Mouse (Mus musculus) midbrain, embryonic 15.5 days (tissue): Measurements from ENCODE around the gene Olfr571. TPM values are rescaled to one million over a fixed set of nuclear protein-coding genes. Genes with fewer than 3 reads are reported as not detected.

ENCODE experiments used
- ATAC-seq: fragments of 200-750 bp; cut with Nextera tagmentation; replicated peaks from 2 replicates; pipeline ENCODE4 v1.8.0; 2017; ENCODE audit warnings: moderate TSS enrichment
- H3K27ac ChIP-seq: fragments of 300-500 bp; sonication (generic); 2 replicates; pipeline ENCODE4 v1.5.1; 2015; ENCODE audit warnings: mild to moderate bottlenecking, inconsistent platforms
- H3K27me3 ChIP-seq: fragments of 300-500 bp; sonication (generic); replicated peaks from 2 replicates; pipeline ENCODE4 v1.6.1; 2015; ENCODE audit warnings: inconsistent platforms
- H3K36me3 ChIP-seq: fragments of 300-500 bp; sonication (generic); replicated peaks from 2 replicates; pipeline ENCODE4 v1.6.1; 2015; ENCODE audit warnings: inconsistent platforms
- H3K4me1 ChIP-seq: fragments of 300-500 bp; sonication (generic); 2 replicates; pipeline ENCODE4 v1.6.1; 2015; ENCODE audit warnings: inconsistent platforms
- H3K4me2 ChIP-seq: fragments of 300-500 bp; sonication (generic); 2 replicates; pipeline ENCODE4 v1.6.1; 2015; ENCODE audit warnings: inconsistent platforms, mild to moderate bottlenecking, moderate library complexity
- H3K4me3 ChIP-seq: fragments of 300-500 bp; sonication (generic); 2 replicates; pipeline ENCODE4 v1.5.1; 2015; ENCODE audit warnings: mild to moderate bottlenecking, inconsistent platforms
- H3K9ac ChIP-seq: fragments of 300-500 bp; sonication (generic); 2 replicates; pipeline ENCODE4 v1.6.1; 2015; ENCODE audit warnings: mild to moderate bottlenecking, inconsistent platforms
- H3K9me3 ChIP-seq: fragments of 300-500 bp; sonication (generic); 2 replicates; pipeline ENCODE4 v1.6.1; 2016; ENCODE audit warnings: inconsistent platforms
- WGBS: fragments of 180-500 bp; shearing (Covaris S2); methylation state at CpG from one replicate; pipeline ENCODE4 v1.1.7; 2015; ENCODE audit warnings: mixed read lengths; 5-methylcytosine and 5-hydroxymethylcytosine counted together
- polyA plus RNA-seq: library from polyadenylated mRNA; unstranded; fragments of >200 nt; fragmentation: Nextera tagmentation; extraction: Ambion mirVana; gene quantifications from 2 replicates; pipeline ENCODE4 v1.2.1, GENCODE M21; 2015

The Olfr571 gene
- polyA plus RNA-seq, result not detected in 2 replicates

DNA sequence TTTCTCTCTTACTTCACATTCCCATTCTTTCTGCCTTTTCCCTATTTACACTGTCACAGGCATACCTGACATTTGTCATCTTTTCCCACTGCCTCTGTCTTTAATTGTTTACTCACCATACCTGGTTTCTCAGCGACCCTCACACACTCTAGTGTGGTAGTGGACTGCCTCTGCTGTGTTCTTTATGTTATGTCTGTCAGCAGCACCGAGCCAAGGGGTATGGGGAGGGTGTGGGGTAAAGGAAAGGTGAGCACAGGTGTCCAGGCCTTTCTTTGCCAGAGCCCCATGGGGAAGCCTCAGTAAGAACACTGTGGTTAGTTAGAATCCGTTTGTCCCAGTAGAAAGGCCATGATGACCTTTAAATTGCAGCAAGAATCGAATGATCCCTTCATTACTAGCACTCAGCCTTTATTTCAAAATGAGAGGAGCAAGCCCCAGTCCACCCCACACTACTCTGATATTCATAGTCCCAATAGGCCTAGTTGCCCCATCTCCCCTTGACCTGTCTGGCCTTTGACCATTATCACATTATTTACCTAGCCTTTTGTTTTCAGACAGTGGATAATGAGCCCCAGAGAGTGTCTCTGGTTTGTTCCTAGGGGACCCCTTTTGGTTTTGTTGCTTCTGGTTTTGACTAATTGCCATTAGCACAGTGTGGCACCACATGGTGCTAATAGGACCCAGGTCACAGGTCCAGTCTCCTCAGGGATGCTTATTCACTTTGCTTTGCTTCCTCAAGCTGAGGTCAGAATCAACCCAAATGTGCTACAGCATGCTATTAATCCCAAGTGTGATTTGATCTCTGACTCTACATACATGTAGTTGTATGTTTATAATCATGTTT is at the start of gene Olfr571:
Gene Olfr571, minus strand, starts transcription at position 505 of the 844 bp plus-strand sequence.
- no peak within 1 kb of the TSS for H3K4me2 ChIP-seq
- no peaks in the 10 kb centered on the region for H3K36me3 ChIP-seq
- WGBS, result 64% methylated on average over 4 of the region's 4 CpGs
- no peaks in the 10 kb centered on the region for H3K4me1 ChIP-seq
- no peak for ATAC-seq
- H3K4me3 ChIP-seq, result no peak within 1 kb of the TSS
- H3K27ac ChIP-seq, result no peak within 1 kb of the TSS
- H3K27me3 ChIP-seq, result no peaks in the 10 kb centered on the region
- no peak within 1 kb of the TSS for H3K9ac ChIP-seq
- no peaks in the 10 kb centered on the region for H3K9me3 ChIP-seq

DNA sequence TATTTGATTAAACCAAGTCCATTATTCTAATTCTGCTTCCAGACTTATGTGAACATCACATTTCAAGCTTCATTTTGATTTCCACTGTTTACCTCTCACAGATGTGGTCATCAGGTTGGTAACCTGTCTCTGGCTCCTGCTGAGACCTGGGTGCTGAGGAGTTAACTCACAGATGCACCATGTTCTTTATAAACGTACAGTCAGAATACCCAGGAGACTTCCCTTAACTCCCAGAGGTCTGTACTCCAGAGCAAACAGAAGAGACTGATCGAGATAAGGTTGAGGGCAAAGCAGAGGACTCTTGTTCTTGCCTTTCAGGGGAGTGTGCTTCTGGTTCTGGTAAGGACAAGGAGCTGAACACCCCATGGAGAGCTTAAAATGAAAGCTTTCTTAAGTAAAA is 45.0 kb upstream of the Olfr571 start, which contains the start of gene Olfr576:
Gene Olfr576, plus strand, starts transcription at position 301 of the 400 bp plus-strand sequence.
- 63% methylated on average over 2 of the region's 2 CpGs for WGBS
- Histone ChIP-seq H3K27me3 (no peaks in the 10 kb centered on the region), H3K4me2 (no peak within 1 kb of the TSS), H3K36me3 (no peaks in the 10 kb centered on the region), H3K4me3 (no peak within 1 kb of the TSS), H3K4me1 (no peaks in the 10 kb centered on the region), H3K27ac (no peak within 1 kb of the TSS), H3K9ac (no peak within 1 kb of the TSS), H3K9me3 (no peaks in the 10 kb centered on the region)
- no peak for ATAC-seq

DNA sequence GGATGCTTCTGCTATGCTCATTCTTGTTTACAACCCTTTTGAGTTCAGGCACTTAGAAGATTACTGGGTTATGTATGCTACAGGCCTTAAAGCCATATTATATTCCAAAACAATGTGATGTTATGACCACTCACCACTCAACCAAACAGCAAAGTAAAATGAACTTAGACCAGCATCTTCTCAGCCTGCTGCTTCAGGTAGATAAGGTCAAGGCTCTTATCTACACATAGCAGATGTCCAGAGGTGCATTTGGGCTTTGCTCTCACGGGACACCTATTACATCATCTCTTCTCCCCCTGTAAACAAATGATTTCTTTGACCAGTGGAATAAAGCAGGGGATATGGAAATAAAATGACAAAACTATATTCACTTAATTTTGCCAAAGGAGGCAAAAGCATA is 41.3 kb upstream of the Olfr571 start, which contains the start of gene Olfr575:
Gene Olfr575, minus strand, starts transcription at position 183 of the 400 bp plus-strand sequence.
- Histone ChIP-seq H3K9ac (no peak within 1 kb of the TSS), H3K27ac (no peak within 1 kb of the TSS), H3K9me3 (no peaks in the 10 kb centered on the region), H3K4me1 (no peaks in the 10 kb centered on the region), H3K27me3 (no peaks in the 10 kb centered on the region), H3K4me3 (no peak within 1 kb of the TSS), H3K4me2 (no peak within 1 kb of the TSS), H3K36me3 (no peaks in the 10 kb centered on the region)
- ATAC-seq, result no peak
- 76% methylated on average over 1 of the region's 1 CpGs for WGBS

- Histone ChIP-seq H3K4me2 (no peak overlapping the region), H3K4me3 (no peak overlapping the region), H3K36me3 (no peaks in the 10 kb centered on the region), H3K4me1 (no peaks in the 10 kb centered on the region), H3K9ac (no peak overlapping the region), H3K9me3 (no peaks in the 10 kb centered on the region), H3K27ac (no peak overlapping the region), H3K27me3 (no peaks in the 10 kb centered on the region)
- ATAC-seq, result no peak
- WGBS, result 86% methylated on average over 3 of the region's 3 CpGs
Measured at GRCm38 (mm10) chr7:102958137-102958536, 40.8 kb upstream of the Olfr571 start.

DNA sequence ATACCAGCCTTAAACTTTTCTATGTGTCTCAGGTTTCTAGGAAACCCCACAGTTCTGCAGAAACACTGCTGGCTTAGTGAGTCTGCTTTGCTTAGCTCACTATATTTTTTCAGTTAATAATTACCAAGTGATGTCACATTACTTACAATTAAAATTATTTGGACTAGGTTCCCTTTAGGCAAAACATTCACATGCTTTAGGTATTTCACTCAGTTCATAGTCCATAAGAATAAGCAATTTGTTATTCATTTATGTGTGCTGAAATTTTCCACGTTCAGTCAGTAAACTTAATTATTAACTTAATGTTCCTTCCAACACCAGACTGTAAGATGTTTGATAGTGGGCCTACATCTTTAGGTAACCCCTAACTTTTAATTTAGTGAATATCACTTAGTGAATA is 33.4 kb upstream of the Olfr571 start:
- WGBS, result 79% methylated on average over 1 of the region's 1 CpGs
- no peaks in the 10 kb centered on the region for H3K36me3 ChIP-seq

GRCm38 (mm10) chr7:102948167-102948566 is 30.8 kb upstream of the Olfr571 start, which contains the start of gene Olfr574:
Gene Olfr574 (plus strand): TSS chr7:102948467.
- no peak within 1 kb of the TSS for H3K27ac ChIP-seq
- H3K36me3 ChIP-seq, result no peaks in the 10 kb centered on the region
- WGBS, result 94% methylated on average over 1 of the region's 1 CpGs
- no peaks in the 10 kb centered on the region for H3K9me3 ChIP-seq
- H3K4me3 ChIP-seq, result no peak within 1 kb of the TSS
- no peaks in the 10 kb centered on the region for H3K27me3 ChIP-seq
- ATAC-seq, result no peak
- no peak within 1 kb of the TSS for H3K9ac ChIP-seq
- H3K4me1 ChIP-seq, result no peaks in the 10 kb centered on the region
- H3K4me2 ChIP-seq, result no peak within 1 kb of the TSS

More for the DNA sequence above, 33.4 kb upstream of the Olfr571 start:
- no peaks in the 10 kb centered on the region for H3K27me3 ChIP-seq
- ATAC-seq, result no peak
- H3K27ac ChIP-seq, result no peak overlapping the region
- H3K4me2 ChIP-seq, result no peak overlapping the region
- no peak overlapping the region for H3K4me3 ChIP-seq
- no peaks in the 10 kb centered on the region for H3K9me3 ChIP-seq
- no peak overlapping the region for H3K9ac ChIP-seq
- no peaks in the 10 kb centered on the region for H3K4me1 ChIP-seq

GRCm38 (mm10) chr7:102943417-102943816 is 26.1 kb upstream of the Olfr571 start:
- H3K4me1 ChIP-seq, result no peaks in the 10 kb centered on the region
- H3K4me3 ChIP-seq, result no peak overlapping the region
- no peaks in the 10 kb centered on the region for H3K9me3 ChIP-seq
- no peak overlapping the region for H3K4me2 ChIP-seq
- H3K27me3 ChIP-seq, result no peaks in the 10 kb centered on the region
- WGBS, result 91% methylated on average over 1 of the region's 1 CpGs
- H3K36me3 ChIP-seq, result no peaks in the 10 kb centered on the region
- H3K9ac ChIP-seq, result no peak overlapping the region
- H3K27ac ChIP-seq, result no peak overlapping the region
- no peak for ATAC-seq

DNA sequence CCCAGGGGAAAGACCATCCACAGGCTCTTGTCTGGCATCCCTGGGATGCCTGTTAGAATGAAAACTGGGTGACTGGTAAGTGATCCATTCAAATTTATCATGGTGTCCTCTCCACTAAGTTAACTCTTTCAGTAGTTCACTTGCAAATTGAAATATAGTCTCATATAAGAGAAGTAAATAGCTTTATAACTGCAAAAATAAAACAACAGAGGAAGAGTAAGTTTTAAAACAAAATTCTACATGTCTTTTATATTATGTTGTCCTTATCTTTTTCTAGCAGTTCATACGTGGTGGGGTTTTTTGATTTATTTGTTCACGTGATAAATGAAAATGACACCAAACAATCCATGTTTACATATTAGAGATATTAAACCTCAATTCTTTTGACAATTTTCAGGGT is 25.1 kb upstream of the Olfr571 start, which contains the start of gene Olfr573-ps1:
Gene Olfr573-ps1, minus strand, starts transcription at position 101 of the 400 bp plus-strand sequence.
- Histone ChIP-seq H3K4me2 (no peak within 1 kb of the TSS), H3K9ac (no peak within 1 kb of the TSS), H3K27ac (no peak within 1 kb of the TSS), H3K4me3 (no peak within 1 kb of the TSS), H3K27me3 (no peaks in the 10 kb centered on the region), H3K36me3 (no peaks in the 10 kb centered on the region), H3K9me3 (no peaks in the 10 kb centered on the region), H3K4me1 (no peaks in the 10 kb centered on the region)
- no peak for ATAC-seq
- WGBS, result 86% methylated on average over 2 of the region's 2 CpGs

- no peak for ATAC-seq
- WGBS, result 81% methylated on average over 3 of the region's 3 CpGs
- H3K27ac ChIP-seq, result no peak overlapping the region
Measured at GRCm38 (mm10) chr7:102927105-102927504, 9.8 kb upstream of the Olfr571 start.

GRCm38 (mm10) chr7:102924109-102924508 is 6.8 kb upstream of the Olfr571 start, which contains the start of gene Olfr572:
Gene Olfr572 (plus strand): TSS chr7:102924409.
- 74% methylated on average over 1 of the region's 1 CpGs for WGBS
- H3K4me2 ChIP-seq, result no peak within 1 kb of the TSS
- H3K27me3 ChIP-seq, result no peaks in the 10 kb centered on the region
- no peak within 1 kb of the TSS for H3K27ac ChIP-seq
- H3K4me3 ChIP-seq, result no peak within 1 kb of the TSS
- no peaks in the 10 kb centered on the region for H3K9me3 ChIP-seq
- no peaks in the 10 kb centered on the region for H3K4me1 ChIP-seq
- no peak for ATAC-seq
- no peaks in the 10 kb centered on the region for H3K36me3 ChIP-seq
- H3K9ac ChIP-seq, result no peak within 1 kb of the TSS

More at GRCm38 (mm10) chr7:102927105-102927504, 9.8 kb upstream of the Olfr571 start:
- H3K4me1 ChIP-seq, result no peaks in the 10 kb centered on the region
- H3K9ac ChIP-seq, result no peak overlapping the region
- H3K4me2 ChIP-seq, result no peak overlapping the region
- no peaks in the 10 kb centered on the region for H3K27me3 ChIP-seq
- H3K36me3 ChIP-seq, result no peaks in the 10 kb centered on the region
- H3K9me3 ChIP-seq, result no peaks in the 10 kb centered on the region
- H3K4me3 ChIP-seq, result no peak overlapping the region

- H3K4me2 ChIP-seq, result no peak overlapping the region
- no peak overlapping the region for H3K9ac ChIP-seq
- H3K27ac ChIP-seq, result no peak overlapping the region
- no peaks in the 10 kb centered on the region for H3K9me3 ChIP-seq
- no peaks in the 10 kb centered on the region for H3K36me3 ChIP-seq
- no peak overlapping the region for H3K4me3 ChIP-seq
- peak; percentile 79 for ATAC-seq
- H3K4me1 ChIP-seq, result no peaks in the 10 kb centered on the region
- WGBS, result 15% methylated on average over 1 of the region's 1 CpGs
- no peaks in the 10 kb centered on the region for H3K27me3 ChIP-seq
Measured at GRCm38 (mm10) chr7:102919632-102920031, 2.3 kb upstream of the Olfr571 start.

DNA sequence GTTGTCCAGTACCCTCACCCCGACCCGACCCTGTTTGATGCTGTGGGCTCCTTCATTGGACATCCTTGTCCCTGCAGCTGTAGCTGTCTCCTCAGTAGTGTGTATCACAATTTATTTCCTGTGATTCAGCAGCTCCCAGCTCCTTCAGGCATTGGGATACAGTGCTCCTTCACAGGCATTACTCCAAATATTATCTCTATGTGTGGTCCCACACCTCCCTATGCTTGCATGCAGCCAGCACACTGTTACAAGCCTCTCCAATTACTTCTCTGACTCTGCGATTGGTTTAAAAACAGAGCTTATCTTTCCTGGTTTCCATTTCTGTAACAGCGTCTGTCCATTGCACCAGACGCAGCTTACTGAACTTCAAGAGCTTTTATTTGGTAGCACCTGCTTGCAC is 931 bp downstream of the Olfr571 start:
- H3K4me3 ChIP-seq, result no peak overlapping the region
- no peaks in the 10 kb centered on the region for H3K36me3 ChIP-seq
- no peaks in the 10 kb centered on the region for H3K9me3 ChIP-seq
- no peak overlapping the region for H3K9ac ChIP-seq
- no peak overlapping the region for H3K4me2 ChIP-seq
- no peak overlapping the region for H3K27ac ChIP-seq
- ATAC-seq, result no peak
- no peaks in the 10 kb centered on the region for H3K4me1 ChIP-seq
- no peaks in the 10 kb centered on the region for H3K27me3 ChIP-seq
- WGBS, result 77% methylated on average over 5 of the region's 5 CpGs
